Mouse (Mus musculus) kidney, postnatal 10 days (tissue): ENCODE measurements around the gene Ubash3b.

Experiments used
- DNase-seq: peaks from one replicate; pipeline ENCODE4 v3.0.0; 2021; ENCODE audit warnings: mixed read lengths

The Ubash3b gene

DNA sequence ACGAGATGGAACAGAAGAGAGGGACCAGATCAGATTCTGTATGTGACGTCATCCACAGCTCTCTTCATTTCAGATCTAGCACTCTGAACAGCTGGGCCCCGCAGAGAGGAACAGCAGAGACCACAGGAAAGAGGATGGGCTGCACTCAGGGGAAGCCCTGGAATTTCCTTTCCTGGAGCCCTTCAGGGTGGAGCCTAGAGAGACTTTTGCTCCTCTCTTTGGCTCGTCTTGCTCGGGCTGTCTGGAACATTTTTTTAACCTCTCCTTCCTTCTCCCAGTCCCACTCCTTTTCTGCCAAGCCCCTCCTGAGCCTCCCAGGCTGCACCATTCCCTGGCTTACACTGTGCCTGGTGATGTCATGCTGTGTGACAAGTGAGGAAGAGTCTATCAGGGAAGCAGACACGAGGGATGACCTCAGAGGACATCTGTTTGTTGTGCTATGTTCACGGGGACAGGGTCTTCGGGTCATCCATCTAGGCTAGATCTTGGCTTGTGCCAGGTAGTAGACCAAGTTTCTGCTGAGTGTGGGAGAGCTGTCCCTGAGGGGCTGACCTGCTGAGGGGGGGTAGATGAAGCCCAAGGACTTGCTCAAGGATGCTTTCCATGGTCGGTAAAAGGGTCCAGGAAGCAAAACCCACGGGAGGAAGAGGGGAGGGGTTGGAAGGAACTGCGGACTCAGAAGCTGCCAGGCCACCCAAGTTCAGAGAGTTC lies 77.2 kb downstream of the Ubash3b start:
- peak; percentile 53 for DNase-seq

DNA sequence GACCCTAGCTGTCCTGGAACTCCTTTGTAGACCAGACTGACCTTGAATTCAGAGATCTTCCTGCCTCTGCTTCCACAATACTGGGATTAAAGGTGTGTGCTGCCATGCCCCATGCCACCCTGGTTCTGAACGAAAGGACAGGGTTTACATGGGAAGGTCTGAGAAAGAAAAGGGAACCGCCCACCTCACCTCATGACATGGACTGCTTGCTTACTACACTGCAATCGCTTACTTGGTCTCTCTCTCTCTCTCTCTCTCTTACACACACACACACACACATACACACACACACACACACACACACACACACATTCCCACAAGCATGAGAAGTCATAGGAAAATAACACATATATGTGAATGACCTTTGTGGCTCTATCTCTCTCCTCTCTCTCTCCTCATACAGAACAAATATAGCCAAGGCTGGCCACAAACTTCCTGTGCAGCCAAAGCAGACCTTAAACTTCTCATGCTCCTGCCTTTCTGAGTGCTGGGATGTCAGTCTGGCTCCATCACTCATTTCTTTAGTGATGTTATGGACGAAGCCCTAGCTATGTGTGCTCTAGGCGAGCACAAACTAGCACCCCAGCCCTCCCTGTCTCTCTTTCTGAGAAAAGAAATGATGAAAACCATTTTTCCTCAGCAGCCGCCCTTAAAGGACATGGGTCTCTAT lies 78.0 kb downstream of the Ubash3b start:
- no peak for DNase-seq

DNA sequence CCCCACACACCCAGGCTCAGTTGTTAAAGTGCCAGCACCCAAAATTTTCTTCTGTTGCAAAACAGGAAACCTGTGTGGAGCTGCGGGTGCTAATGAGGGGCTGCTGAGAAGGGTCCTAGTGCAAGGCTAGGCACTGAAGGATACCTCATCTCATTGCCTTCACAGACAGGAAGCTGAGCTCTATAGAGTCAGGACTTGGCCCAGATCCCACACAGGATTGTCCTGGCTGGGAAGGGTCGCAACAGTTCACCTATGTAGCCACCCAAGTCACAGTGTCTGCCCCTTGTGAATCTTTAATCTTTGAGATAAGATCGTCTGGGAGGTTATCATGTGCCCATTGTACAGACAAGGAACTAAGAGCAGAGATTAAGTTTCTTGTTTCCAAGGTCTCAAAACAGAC lies 78.6 kb downstream of the Ubash3b start:
- DNase-seq: no peak

DNA sequence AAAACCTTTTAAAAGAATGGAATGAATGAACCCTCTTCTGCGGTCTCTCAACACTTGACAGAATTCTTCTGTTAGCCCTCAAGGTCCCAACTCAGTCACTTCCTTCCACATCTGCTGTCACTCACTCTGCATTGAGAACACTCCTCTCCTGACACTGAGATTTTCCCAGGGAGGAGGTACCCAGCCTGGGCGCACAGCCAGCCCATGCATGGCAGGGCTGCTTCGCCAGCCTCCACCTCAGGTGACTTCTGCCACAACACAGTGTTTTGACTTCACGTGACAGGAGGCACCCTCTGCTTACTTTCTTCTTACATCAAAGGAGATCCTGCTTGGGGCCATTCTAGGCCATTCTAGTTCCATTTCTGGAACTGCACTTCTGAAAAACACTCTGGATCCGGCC lies 80.6 kb downstream of the Ubash3b start:
- DNase-seq: peak; percentile 55

DNA sequence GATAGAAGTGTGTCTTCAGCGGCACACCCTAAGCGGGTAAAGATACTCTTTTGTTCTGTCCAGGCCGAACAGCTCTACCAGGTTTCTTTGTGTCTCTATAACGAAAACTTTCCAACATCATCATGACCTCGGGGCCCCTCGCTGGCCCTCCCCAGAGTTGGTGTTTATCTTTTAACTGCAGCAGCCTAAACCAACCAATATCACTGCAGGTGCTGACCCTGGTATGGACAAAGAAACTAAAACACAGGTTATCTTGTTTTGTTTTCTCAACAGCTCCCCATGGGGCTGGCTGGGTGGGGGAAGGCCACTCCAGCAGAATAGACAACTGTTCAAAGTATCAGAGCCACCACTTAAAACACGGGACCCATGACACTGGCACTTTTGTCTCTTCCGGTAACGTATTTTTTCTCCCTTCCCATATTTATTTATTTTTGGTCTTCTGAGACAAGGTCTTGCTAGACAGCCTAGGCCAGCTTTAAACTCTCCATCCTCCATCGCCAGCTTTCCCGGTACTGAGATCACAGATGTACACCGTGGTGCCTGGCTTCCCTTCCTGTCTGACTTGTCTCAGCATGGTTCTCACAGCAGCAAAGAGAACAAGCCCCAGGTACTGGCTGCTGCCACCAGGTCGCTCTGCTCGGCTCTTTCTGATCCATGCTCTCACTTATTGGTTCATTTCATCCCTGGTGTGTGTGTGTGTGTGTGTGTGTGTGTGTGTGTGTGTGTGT lies 81.9 kb downstream of the Ubash3b start:
- no peak for DNase-seq

DNA sequence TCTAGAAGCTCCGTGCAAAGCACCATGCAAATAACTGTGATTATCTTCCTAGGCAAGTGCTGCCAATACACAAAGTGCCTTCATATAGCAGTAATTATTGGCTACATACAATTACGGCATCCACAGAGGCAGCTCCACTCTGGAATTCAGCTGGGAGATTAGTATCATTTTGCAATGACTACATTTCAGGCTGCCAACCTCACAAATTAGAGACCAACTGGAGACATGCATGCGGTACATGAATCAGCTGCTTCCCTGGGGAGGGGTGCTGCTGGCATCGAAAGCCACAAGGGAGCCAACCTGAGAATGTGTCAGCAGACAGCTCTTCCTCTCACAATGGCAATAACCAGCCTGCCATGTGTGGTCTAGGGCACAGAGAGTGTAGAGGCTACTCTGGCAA lies 83.3 kb downstream of the Ubash3b start:
- no peak for DNase-seq

DNA sequence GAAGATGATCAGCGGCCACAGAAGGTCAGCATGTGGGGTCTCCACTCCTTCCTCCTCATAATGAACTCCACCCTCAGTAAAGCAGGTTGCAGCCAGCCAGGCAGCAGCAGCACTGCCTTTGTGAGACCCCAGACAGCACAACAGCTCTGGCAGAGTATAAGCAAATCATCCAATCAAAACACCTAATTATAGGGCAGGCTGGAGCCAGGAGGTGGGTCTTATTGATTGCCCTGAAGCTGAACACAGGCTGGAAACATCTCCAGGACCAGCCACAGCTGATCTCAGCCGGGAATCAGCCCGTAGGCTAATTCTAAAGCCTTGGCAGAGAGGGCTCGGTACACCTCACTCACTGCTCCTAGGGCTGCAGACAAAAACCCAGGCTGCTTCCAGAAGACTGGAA lies 85.3 kb downstream of the Ubash3b start:
- DNase-seq: no peak

DNA sequence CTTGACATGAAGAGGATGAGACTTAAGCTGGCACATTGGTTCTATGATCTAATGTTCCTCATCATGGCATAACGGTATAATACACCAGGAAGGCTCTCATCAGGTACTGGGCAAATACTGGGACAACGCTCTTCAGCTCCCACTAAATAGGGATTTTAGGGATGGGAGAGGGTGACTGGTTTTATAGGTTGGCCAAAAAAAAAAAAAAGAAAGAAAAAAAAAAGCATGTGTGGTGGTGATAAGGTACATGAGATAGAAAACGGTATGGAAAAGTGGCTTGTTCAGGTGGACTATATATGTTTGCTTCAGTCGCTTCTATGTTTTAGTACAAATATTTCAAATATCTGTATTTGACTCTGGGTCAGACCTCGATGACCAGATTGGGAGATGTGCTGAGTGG lies 86.0 kb downstream of the Ubash3b start:
- no peak for DNase-seq

DNA sequence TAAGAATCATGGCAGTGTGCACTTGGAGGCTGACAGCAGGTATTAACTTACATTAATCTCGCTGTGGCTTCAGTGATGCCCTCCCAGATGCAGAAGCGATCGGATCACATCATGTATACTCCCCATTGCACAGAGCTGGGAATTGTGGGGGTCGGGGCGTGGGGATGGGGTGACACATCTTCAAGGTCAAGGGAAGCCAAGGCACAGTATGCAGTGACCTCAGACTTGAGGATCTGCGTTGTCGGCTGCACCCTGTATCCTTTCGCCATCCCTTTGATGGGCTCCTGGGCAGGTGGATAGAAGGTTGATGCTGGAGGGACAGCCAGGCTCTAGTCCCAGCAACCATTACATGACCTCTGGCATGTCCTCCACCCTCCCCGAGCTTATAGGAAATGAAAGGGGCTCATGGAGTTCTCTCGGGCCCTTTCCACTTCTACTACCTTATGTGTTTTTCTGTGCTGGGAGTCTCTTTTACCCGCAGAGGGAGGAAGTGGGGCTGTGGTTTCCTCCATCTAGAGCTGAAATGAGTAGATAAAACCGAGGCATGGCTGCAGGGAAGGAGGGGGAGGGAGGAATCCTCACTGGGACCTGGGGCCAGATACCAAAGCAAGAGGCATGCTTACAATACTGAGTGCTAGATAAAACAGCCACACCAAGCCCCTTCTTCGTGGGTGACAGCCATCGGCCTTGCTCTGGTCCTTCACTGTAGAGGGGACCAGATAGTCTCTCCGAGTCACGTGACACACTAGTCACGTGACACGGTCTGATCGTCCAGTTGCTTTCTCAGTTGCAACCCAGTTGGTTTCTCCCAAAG lies 88.1 kb downstream of the Ubash3b start:
- DNase-seq: no peak

DNA sequence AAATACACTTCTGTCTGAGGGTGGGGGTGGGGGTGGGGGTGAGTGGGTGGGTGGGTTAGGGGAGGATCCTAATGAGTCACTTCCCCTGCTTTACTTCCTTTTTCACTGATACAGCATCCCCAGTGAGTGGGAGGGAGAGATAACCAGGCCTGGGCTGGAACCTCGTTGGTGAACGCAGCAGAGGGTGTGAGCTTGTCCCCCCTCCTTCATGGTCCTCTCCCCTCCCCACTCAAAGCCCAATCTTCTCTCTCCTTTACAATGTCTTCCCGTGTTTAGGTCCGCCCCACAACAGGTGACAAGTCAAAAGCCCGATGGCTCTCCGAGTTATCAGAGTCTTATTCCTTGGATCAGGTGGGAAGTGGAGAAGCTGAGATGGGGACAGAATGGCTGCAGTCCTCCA lies 88.7 kb downstream of the Ubash3b start:
- DNase-seq: no peak

DNA sequence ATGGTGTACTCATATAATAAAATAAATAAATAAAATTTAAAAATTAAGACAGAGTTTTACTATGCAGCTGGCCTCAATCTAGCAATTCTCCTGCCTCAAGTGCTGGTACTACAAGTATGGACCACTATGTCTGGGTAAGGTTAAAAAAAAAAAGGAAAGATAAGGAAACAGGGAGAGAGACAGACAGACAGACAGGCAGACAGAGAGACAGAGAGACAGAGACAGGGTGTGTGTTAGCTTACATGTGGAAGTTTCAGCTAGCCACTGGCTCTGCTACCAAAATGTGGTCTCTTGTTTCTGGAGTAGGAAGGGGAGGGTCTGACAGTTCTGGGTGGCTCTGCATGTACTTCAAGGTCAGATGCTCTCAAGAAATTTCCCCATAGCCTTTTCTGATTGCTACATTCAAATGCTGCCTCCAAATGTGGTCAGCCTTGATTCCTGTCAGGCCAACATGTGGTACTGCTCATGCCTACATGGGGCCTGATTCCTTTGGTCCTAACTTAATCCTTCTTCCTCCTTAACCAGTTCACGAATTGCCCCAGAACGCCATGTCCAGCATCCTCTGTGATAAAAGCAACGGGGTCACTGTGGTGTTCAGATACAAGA lies 89.5 kb downstream of the Ubash3b start:
- no peak for DNase-seq

DNA sequence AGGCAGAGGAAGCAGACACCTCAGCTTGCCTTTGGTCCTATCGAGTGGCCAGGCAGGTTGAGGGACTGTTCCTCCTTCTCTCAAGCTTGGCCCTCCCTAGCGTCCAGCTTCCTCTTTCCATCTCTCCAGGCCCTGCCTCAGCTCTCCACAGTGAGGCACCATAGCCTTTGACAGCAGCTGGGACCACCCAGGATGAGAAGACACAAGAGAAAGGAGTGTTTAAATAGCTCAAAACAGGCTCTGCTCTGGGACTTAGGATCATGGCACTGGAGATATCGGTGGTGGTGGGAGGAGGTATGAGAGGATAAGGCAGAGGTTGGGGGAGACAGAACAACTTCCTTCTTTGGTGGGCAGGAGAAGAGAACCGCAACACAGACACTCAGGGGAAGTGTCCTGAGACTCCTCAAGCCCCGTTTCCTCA lies 90.7 kb downstream of the Ubash3b start:
- no peak for DNase-seq

DNA sequence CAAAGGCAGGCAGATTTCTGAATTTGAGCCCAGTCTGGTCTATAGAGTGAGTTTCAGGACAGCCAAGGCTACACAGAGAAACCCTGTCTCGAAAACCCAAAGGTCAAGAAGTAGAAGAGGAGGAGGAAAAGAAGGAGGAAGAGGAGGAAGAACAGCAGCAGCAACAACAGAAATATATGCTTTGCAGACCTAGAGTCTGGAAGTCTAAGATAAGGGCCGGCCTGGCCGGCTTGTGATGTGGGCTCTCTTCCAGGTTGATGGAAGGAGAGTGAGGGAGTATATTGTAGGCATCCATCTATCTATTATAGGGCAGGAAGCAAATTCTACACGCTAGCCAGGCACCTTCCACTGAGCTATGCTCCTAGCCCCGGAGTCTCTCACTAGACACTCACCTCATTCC lies 92.0 kb downstream of the Ubash3b start:
- no peak for DNase-seq

DNA sequence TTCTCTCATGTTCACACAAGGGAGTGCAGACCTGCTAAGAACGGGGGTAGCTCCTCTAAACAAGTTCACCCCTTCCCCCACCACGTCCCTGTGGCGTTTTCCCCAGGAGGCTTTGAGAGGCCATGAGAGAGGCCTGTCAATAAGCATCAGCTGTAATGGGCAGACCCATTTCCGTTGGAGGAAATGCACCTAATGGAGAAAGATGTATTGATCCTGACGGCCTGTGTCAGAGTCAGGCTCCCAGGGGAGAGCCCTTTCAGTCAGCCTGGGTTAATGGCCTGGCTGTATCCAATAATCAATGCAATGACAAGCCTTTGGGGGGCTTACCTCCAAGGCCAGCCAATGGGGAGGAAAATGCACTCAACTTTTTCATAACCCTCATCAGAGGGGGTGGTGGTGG lies 100.1 kb downstream of the Ubash3b start:
- no peak for DNase-seq

DNA sequence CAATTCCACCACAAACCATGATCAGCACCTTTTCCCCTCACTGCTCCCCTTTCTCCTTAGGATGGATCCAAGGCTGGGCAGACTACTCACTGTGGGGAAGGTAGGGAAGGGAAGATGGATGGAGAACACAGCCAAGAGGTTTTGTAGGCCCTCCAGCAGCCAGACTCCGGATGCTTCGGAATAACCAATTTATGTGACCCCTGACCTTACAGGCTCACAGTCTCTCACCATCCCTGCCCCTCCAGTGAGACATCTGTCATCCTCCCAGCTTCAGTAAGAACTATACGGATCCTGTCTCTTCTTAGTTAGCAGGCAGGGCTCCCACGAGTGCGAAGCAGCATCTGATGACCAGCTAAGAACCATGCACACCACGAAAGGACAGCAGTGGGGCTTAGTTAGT lies 100.9 kb downstream of the Ubash3b start:
- no peak for DNase-seq

DNA sequence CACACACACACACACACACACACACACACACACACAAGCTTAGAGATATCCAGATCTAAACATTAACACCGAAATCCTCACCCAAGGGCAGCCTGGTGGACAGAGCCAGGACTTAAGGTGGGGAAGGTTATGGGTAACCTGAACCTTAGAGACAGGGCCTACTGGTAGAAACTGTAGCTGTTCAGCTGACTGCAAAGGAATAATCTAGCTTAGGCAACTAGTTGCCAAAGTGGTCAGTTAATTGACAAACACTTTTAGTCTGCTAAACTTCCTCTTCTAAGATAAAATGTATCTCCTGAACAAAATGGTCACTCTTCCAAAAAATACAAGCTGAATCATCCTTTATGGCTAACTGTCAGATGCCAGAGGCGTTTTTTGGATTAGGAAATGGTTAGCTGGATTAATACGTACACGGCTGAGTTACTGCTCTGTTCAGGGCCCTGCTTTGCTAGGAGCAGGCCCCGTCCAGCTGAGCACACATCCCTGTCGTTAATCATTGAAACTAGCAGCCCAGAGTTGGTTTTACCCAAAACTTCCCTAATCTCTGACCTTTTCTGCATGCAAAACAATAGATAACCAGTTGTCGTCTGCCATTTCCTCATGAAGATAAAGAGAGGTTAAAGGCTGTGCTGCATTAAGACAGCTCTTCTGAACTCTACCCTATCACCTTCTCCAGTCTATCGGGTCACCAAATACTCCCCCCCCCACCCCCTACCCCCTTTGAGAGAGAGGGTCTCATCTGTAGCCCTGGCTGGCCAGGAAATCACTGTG lies 102.5 kb downstream of the Ubash3b start:
- no peak for DNase-seq

DNA sequence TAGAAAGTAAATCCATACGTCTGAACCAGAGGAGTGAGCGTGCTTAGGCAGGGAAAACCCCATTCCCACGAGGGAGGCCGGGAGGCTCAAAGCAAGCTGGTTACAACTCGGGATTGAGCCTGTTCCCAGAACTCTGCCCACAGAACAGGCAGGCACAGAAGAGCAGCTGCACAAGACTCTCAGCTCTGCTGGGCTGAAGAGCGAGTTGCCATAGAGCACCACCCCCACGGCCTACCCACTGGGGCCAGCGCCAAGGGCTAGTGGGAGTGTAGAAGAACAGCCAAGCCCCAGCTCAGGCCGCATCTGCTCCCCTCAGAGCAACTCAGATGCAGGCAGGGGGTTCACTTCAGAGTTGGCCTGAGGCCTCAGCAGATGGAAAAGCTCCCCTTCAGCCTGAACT lies 107.3 kb downstream of the Ubash3b start:
- no peak for DNase-seq

DNA sequence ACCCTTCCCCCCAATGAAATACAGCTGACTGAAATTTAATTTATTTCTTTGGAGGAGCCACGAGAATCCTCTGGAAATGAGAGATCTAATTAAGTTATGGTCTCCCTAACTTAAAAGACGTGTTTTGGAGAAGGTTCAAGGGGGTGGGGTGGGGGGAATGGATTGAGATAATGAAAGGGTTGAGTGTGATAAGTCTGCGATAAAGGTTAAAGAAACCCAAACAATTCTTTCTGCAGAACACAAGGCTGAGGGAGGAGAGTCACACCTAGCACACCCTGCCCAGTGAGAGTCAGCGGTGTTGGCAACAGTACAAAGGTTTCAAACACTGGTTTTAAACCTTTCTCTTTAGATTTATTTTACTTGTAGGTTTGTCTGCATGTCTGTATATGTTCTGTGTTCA lies 108.0 kb downstream of the Ubash3b start:
- no peak for DNase-seq

DNA sequence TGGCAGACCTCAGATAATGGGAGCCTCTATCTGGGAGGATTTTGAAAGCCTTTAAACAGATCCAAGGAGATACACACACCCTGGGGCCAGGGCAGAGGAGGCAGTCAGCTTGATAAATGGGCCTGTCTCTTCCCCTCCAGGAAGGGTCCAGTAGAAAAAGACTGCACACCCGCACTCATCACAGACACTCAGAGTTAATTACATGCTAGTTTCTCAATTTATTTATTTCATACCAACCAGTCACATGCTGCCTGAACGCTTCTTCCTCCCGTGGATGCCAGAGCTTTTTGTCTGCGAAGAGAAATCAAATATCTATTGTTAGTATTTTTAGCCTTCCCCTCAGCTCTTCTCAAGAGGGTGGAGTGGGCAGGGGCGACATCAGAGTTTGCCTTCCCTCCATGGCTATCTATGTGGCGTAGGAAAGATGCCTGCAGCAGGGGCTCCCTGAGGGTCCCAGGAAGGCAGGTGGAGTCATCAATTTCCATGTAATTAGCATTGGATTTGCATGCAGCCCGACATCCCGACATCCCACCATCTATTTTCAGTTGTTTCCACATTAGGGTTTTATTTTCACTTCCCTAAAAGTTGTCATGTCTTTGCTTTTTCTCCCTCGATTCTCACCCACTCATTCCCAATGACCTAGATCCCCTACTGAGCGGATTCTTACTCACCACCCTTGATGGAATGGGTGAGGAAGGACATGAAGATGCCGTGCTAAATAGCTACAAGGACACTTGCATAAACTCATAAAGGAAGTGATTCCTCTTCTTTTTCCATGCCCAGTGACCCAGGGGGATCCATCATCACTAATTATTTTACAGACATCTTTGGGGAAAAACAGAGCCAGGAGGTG lies 110.2 kb downstream of the Ubash3b start:
- DNase-seq: no peak

DNA sequence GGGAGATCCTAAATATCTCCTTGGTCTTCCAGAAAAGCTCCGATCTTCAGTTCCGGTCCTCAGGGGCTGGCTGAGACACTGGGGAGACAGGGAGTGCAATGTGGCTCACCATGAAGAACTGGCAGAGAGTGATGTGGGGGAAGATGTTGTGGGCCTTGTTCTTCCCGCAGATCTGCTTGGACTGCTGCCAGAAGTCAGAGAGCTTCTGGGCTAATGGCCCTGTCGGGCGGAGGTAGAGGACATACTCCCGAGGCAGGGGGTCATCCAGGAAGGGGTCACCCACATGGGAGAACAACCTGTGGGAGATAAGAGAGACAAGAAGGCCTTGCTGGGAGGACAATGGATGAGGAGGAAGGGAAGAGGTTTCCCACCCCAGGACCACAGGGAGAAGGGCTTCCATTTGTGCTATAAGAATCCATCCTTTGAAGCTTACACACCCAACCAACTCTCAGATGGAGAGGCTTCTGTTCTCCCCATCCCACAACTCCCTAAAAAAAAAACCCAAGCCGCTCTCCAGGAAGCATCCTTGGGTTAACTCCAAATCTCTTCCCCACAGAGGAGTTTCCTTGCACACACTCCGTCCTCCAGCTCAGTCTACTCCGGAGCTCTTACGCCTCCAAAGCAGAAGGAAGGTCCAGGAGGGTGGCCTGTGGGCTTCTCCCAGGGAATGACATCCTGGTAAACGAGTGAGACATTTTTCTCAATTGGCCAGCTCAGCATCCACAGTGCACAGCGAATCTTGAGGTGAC lies 111.0 kb downstream of the Ubash3b start:
- no peak for DNase-seq
